Mouse (Mus musculus) neural tube, embryonic 14.5 days (tissue): ENCODE measurements at regions not wholly inside any gene's neighbourhood (a gene's known extent, or its start where the extent isn't known, plus 50 kb on each side); places are given as distances from the start of the nearest gene placed in this dataset.
"Not testable (repeated sequence)": the region's sequence is repeated elsewhere in the genome, so short reads cannot be mapped to it uniquely, and the experiment has no call there.

Source experiments
- ATAC-seq: fragments of 200-750 bp; cut with Nextera tagmentation; 2 replicates; pipeline ENCODE4 v1.8.0; 2017; ENCODE audit warnings: low read depth, mild to moderate bottlenecking, moderate TSS enrichment, moderate library complexity
- H3K27ac ChIP-seq: fragments of 300-500 bp; sonication (generic); 2 replicates; pipeline ENCODE4 v1.5.1; 2014; ENCODE audit warnings: low read depth, mild to moderate bottlenecking, control low read depth, low read length, moderate library complexity, mixed read lengths
- H3K27me3 ChIP-seq: fragments of 300-500 bp; sonication (generic); 2 replicates; pipeline ENCODE4 v1.6.1; 2014; ENCODE audit warnings: low read length; ENCODE audit not compliant: control insufficient read depth, insufficient read depth
- H3K36me3 ChIP-seq: fragments of 300-500 bp; sonication (generic); 2 replicates; pipeline ENCODE4 v1.6.1; 2014; ENCODE audit warnings: low read length, mixed read lengths; ENCODE audit not compliant: control insufficient read depth, insufficient read depth
- H3K4me1 ChIP-seq: fragments of 300-500 bp; sonication (generic); 2 replicates; pipeline ENCODE4 v1.6.1; 2014; ENCODE audit warnings: low read length; ENCODE audit not compliant: control insufficient read depth, insufficient read depth
- H3K4me2 ChIP-seq: fragments of 300-500 bp; sonication (generic); 2 replicates; pipeline ENCODE4 v1.6.1; 2014; ENCODE audit warnings: mild to moderate bottlenecking, low read depth, low read length, control low read depth
- H3K4me3 ChIP-seq: fragments of 300-500 bp; sonication (generic); 2 replicates; pipeline ENCODE4 v1.5.1; 2014; ENCODE audit warnings: low read depth, low read length, control low read depth, mixed read lengths
- H3K9ac ChIP-seq: fragments of 300-500 bp; sonication (generic); replicated peaks from 2 replicates; pipeline ENCODE4 v1.6.1; 2014; ENCODE audit warnings: low read depth, mild to moderate bottlenecking, control low read depth, low read length, mixed read lengths
- H3K9me3 ChIP-seq: fragments of 300-500 bp; sonication (generic); 2 replicates; pipeline ENCODE4 v1.6.1; 2016; ENCODE audit warnings: low read length; ENCODE audit not compliant: control insufficient read depth
- WGBS: fragments of 180-500 bp; shearing (Covaris S2); extraction: QIAGEN DNeasy Blood & Tissue Kit; methylation state at CpG from one replicate; pipeline ENCODE4 v1.1.7; 2014; 5-methylcytosine and 5-hydroxymethylcytosine counted together

DNA sequence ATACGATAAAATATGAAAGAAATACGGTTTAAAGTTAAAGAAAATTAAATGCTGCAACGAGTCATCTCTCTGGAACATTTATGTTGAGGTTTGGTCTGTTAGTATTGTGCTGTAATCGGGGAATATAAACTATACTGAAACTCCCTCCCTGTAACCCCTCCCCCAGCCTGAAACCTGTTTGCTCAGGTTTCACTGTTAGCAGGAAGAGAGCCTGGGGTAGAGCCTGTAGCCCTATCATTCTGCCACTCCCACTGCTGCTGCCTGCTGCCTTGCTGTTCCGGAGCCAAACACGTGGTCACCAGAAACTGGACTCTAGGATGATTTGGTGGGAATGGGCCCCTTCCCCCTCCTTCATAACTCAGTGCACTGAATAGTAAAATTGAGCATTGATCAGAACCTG lies 127.3 kb upstream of the Tram1l1 start:
- not testable (repeated sequence) for H3K27ac ChIP-seq, H3K9me3 ChIP-seq, H3K36me3 ChIP-seq, ATAC-seq, H3K4me1 ChIP-seq, H3K27me3 ChIP-seq, H3K4me2 ChIP-seq, H3K4me3 ChIP-seq, H3K9ac ChIP-seq
- WGBS: 75% methylated on average over 6 of the region's 6 CpGs

- ATAC-seq: not testable (repeated sequence)
These were observed 120.3 kb upstream of the Tram1l1 start for GRCm38 (mm10) chr3:124200226-124200940.

DNA sequence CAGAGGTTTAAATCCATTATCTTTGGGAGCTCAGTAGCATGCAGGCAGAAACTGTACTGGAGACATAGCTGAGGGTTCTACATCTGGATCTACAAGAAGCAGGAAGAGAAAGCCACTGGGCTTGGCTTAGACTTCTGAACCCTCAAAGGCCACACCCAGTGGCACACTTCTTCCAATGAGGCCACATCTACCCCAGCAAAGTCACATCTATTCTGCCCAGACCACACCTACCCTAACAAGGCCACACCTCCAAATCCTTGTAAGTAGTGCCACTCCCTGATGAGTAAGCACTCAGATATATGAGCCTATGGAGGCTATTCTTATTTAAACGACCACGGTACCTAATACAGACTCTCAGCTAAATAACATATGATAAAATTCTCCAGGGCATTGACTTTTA lies 103.5 kb upstream of the Tram1l1 start:
- WGBS: 83% methylated on average over 2 of the region's 2 CpGs

More at GRCm38 (mm10) chr3:124200226-124200940, 120.3 kb upstream of the Tram1l1 start:
- 90% methylated on average over 9 of the region's 9 CpGs for WGBS
- not testable (repeated sequence) for H3K4me2 ChIP-seq, H3K9ac ChIP-seq, H3K36me3 ChIP-seq, H3K27me3 ChIP-seq, H3K4me3 ChIP-seq, H3K9me3 ChIP-seq, H3K4me1 ChIP-seq, H3K27ac ChIP-seq

GRCm38 (mm10) chr3:124225982-124226381 lies 94.7 kb upstream of the Tram1l1 start:
- H3K4me2 ChIP-seq: no peak overlapping the region
- no peaks in the 10 kb centered on the region for H3K27me3 ChIP-seq
- H3K9ac ChIP-seq: no peak overlapping the region
- no peak for ATAC-seq
- H3K4me1 ChIP-seq: no peaks in the 10 kb centered on the region
- no peak overlapping the region for H3K27ac ChIP-seq
- no peaks in the 10 kb centered on the region for H3K36me3 ChIP-seq
- WGBS: 77% methylated on average over 4 of the region's 4 CpGs
- H3K9me3 ChIP-seq: no peaks in the 10 kb centered on the region
- H3K4me3 ChIP-seq: no peak overlapping the region

More for the DNA sequence above, 103.5 kb upstream of the Tram1l1 start:
- no peak overlapping the region for H3K27ac ChIP-seq
- no peaks in the 10 kb centered on the region for H3K4me1 ChIP-seq
- 0 out of 2 replicates have a peak, but pooled peaks have one; percentile 38 for ATAC-seq
- no peaks in the 10 kb centered on the region for H3K27me3 ChIP-seq
- H3K4me3 ChIP-seq: no peak overlapping the region
- no peaks in the 10 kb centered on the region for H3K36me3 ChIP-seq
- H3K4me2 ChIP-seq: no peak overlapping the region
- H3K9me3 ChIP-seq: no peaks in the 10 kb centered on the region
- no peak overlapping the region for H3K9ac ChIP-seq

DNA sequence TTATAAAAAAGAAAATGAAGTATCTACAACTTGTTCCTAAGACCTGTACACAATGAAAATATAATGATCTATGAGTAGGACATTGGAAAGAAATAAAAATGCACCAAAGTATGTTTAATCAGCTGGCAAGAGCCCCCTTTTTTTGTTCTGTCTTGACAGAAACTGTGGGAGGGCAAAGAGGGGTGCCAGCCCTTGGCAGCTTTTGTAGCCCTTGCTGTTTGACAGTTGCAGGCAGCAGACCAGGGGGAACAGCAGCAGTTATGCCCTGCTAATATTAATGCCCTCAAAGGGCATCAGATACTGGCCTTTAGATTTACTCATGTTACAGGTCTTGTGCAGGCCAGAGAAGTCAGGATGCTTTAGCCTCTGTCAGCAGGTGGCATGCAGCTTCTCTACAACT lies 93.0 kb upstream of the Tram1l1 start:
- H3K4me2 ChIP-seq: no peak overlapping the region
- no peak for ATAC-seq
- H3K27me3 ChIP-seq: no peaks in the 10 kb centered on the region
- H3K9me3 ChIP-seq: no peaks in the 10 kb centered on the region
- no peak overlapping the region for H3K4me3 ChIP-seq
- H3K27ac ChIP-seq: no peak overlapping the region
- no peaks in the 10 kb centered on the region for H3K36me3 ChIP-seq
- H3K4me1 ChIP-seq: no peaks in the 10 kb centered on the region
- H3K9ac ChIP-seq: no peak overlapping the region

- 0 out of 2 replicates have a peak, but pooled peaks cover 2% of the 10 kb centered on the region for H3K4me1 ChIP-seq
- ATAC-seq: peak; percentile 94
- no peak overlapping the region for H3K9ac ChIP-seq
- 42% methylated on average over 5 of the region's 5 CpGs for WGBS
- no peaks in the 10 kb centered on the region for H3K36me3 ChIP-seq
- no peaks in the 10 kb centered on the region for H3K9me3 ChIP-seq
- no peak overlapping the region for H3K4me2 ChIP-seq
- H3K4me3 ChIP-seq: no peak overlapping the region
- no peaks in the 10 kb centered on the region for H3K27me3 ChIP-seq
- no peak overlapping the region for H3K27ac ChIP-seq
These were observed 79.5 kb upstream of the Tram1l1 start for GRCm38 (mm10) chr3:124240936-124241733.

DNA sequence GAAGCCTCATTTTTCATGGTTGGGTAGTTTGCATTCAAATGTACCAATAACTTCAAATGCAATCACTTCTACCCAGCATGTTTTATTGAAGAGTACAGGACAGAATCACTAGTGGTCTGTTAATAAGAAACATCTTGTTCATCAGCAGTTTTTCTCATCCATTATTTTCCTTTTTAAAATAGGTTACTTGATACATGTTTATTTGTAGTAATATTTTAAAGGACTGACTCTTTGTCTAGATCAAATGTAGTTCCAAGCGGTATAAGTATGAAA lies 79.0 kb upstream of the Tram1l1 start:
- no peak; the same call in 1 of the 2 replicates for ATAC-seq
- H3K27ac ChIP-seq: no peak overlapping the region
- no peaks in the 10 kb centered on the region for H3K9me3 ChIP-seq
- 0 out of 2 replicates have a peak, but pooled peaks cover 2% of the 10 kb centered on the region for H3K4me1 ChIP-seq
- H3K4me3 ChIP-seq: no peak overlapping the region
- H3K27me3 ChIP-seq: no peaks in the 10 kb centered on the region
- 75% methylated on average over 1 of the region's 1 CpGs for WGBS
- no peaks in the 10 kb centered on the region for H3K36me3 ChIP-seq
- no peak overlapping the region for H3K9ac ChIP-seq
- H3K4me2 ChIP-seq: no peak overlapping the region

GRCm38 (mm10) chr3:124262150-124262549 lies 58.5 kb upstream of the Tram1l1 start:
- H3K4me3 ChIP-seq: no peak overlapping the region
- no peak overlapping the region for H3K27ac ChIP-seq
- H3K4me1 ChIP-seq: no peaks in the 10 kb centered on the region
- H3K9me3 ChIP-seq: no peaks in the 10 kb centered on the region
- H3K27me3 ChIP-seq: no peaks in the 10 kb centered on the region
- 15% methylated on average over 3 of the region's 3 CpGs for WGBS
- ATAC-seq: peak; percentile 68
- H3K9ac ChIP-seq: no peak overlapping the region
- H3K36me3 ChIP-seq: no peaks in the 10 kb centered on the region
- H3K4me2 ChIP-seq: no peak overlapping the region

DNA sequence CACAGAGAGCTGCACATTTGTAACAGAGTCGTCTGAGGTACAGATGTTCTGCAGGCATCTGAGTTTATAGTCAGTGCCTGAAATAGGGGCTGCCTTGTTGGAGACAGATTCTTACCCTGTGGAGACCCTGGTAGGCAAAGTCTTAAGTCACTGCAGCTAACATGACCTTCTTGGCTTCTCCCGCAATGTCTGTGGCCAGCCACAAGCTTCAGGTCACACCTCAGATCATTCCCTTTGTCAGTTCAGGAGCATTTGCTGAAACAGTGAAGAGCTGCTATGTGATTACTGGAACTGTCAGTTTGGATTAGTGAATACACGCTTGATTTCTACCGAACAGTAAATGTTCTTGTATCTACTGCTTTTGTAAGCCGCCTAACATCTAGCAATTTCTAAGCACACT lies 53.8 kb upstream of the Tram1l1 start:
- Histone ChIP-seq H3K4me1 (no peaks in the 10 kb centered on the region), H3K36me3 (no peaks in the 10 kb centered on the region), H3K4me2 (no peak overlapping the region), H3K9ac (no peak overlapping the region), H3K4me3 (no peak overlapping the region), H3K27ac (no peak overlapping the region), H3K27me3 (no peaks in the 10 kb centered on the region), H3K9me3 (no peaks in the 10 kb centered on the region)
- no peak for ATAC-seq
- WGBS: 78% methylated on average over 5 of the region's 5 CpGs
